Mouse (Mus musculus): ENCODE results near the gene Scand1.

- TF ChIP-seq CTCF (IDR thresholded peaks at IDR 0.05 in 2 of 3, conservative IDR thresholded peaks at IDR 0.05 in 1 of 3; ENCODE audit: control insufficient read depth in 1 of 3, insufficient read depth in 1 of 3, low read depth in 2 of 3, low read length in 3 of 3, poor library complexity in 1 of 3, severe bottlenecking in 1 of 3) (no peak), KAT2A (conservative IDR thresholded peaks at IDR 0.05; ENCODE audit: low read depth, low read length) (no peak), ZKSCAN1 (IDR thresholded peaks at IDR 0.05; ENCODE audit: low read depth, low read length) (no peak), USF1 (IDR thresholded peaks at IDR 0.05; ENCODE audit: low read depth, low read length) (no peak), POLR2A (IDR thresholded peaks at IDR 0.05; ENCODE audit: control insufficient read depth in 1 of 2, insufficient read depth in 1 of 2, low read depth in 1 of 2, low read length in 2 of 2, poor library complexity in 1 of 2) (no peak), EP300 (IDR thresholded peaks at IDR 0.05; ENCODE audit: low read depth in 1 of 2, low read length in 2 of 2) (no peak)
These were observed 43.5 kb upstream of the Scand1 start for GRCm38 (mm10) chr2:156356031-156356430.
